Mouse (Mus musculus) forebrain, embryonic 13.5 days (tissue): ENCODE measurements around the gene Rassf9. TPM values are rescaled to one million over a fixed set of nuclear protein-coding genes. Genes with fewer than 3 reads are reported as not detected.

Experiments
- ATAC-seq: fragments of 200-750 bp; cut with Nextera tagmentation; 2 replicates; pipeline ENCODE4 v1.8.0; 2017
- H3K27ac ChIP-seq: fragments of 300-500 bp; sonication (generic); 2 replicates; pipeline ENCODE4 v1.5.1; 2015; ENCODE audit warnings: inconsistent platforms, mild to moderate bottlenecking, moderate library complexity
- H3K27me3 ChIP-seq: fragments of 300-500 bp; sonication (generic); 2 replicates; pipeline ENCODE4 v1.6.1; 2015; ENCODE audit warnings: mild to moderate bottlenecking, inconsistent platforms
- H3K36me3 ChIP-seq: fragments of 300-500 bp; sonication (generic); 2 replicates; pipeline ENCODE4 v1.6.1; 2015; ENCODE audit warnings: mild to moderate bottlenecking, inconsistent platforms; ENCODE audit not compliant: poor library complexity, severe bottlenecking
- H3K4me1 ChIP-seq: fragments of 300-500 bp; sonication (generic); 2 replicates; pipeline ENCODE4 v1.6.1; 2015; ENCODE audit warnings: inconsistent platforms
- H3K4me2 ChIP-seq: fragments of 300-500 bp; sonication (generic); 2 replicates; pipeline ENCODE4 v1.6.1; 2015; ENCODE audit warnings: inconsistent platforms, mild to moderate bottlenecking, moderate library complexity
- H3K4me3 ChIP-seq: fragments of 300-500 bp; sonication (generic); 2 replicates; pipeline ENCODE4 v1.5.1; 2015; ENCODE audit warnings: mild to moderate bottlenecking, inconsistent platforms
- H3K9ac ChIP-seq: fragments of 300-500 bp; sonication (generic); 2 replicates; pipeline ENCODE4 v1.6.1; 2015; ENCODE audit warnings: mild to moderate bottlenecking, inconsistent platforms
- H3K9me3 ChIP-seq: fragments of 300-500 bp; sonication (generic); replicated peaks from 2 replicates; pipeline ENCODE4 v1.6.1; 2016; ENCODE audit warnings: inconsistent platforms
- WGBS: fragments of 180-500 bp; shearing (Covaris S2); methylation state at CpG from one replicate; pipeline ENCODE4 v1.1.7; 2015; 5-methylcytosine and 5-hydroxymethylcytosine counted together
- polyA plus RNA-seq: library from polyadenylated mRNA; unstranded; fragments of >200 nt; fragmentation: Nextera tagmentation; extraction: Ambion mirVana; gene quantifications from 2 replicates; pipeline ENCODE4 v1.2.1, GENCODE M21; 2015

Gene Rassf9
- polyA plus RNA-seq = 1.2 and 1.4 TPM in 2 replicates

GRCm38 (mm10) chr10:102511807-102512461, at the start of gene Rassf9:
Gene Rassf9, plus strand, starts transcription at chr10:102512222.
- H3K27ac ChIP-seq = no peak within 1 kb of the TSS
- no peaks in the 10 kb centered on the region for H3K36me3 ChIP-seq
- 13% methylated on average over 5 of the region's 5 CpGs for WGBS
- ATAC-seq = peak; percentile 83
- H3K4me3 ChIP-seq = no peak within 1 kb of the TSS
- H3K4me2 ChIP-seq = peak within 1 kb of the TSS; percentile 5; the same call in 1 of the 2 replicates
- H3K9ac ChIP-seq = no peak within 1 kb of the TSS
- peaks cover 7% of the 10 kb centered on the region; the same call in 1 of the 2 replicates for H3K4me1 ChIP-seq
- H3K27me3 ChIP-seq = no peaks in the 10 kb centered on the region
- H3K9me3 ChIP-seq = no peaks in the 10 kb centered on the region

DNA sequence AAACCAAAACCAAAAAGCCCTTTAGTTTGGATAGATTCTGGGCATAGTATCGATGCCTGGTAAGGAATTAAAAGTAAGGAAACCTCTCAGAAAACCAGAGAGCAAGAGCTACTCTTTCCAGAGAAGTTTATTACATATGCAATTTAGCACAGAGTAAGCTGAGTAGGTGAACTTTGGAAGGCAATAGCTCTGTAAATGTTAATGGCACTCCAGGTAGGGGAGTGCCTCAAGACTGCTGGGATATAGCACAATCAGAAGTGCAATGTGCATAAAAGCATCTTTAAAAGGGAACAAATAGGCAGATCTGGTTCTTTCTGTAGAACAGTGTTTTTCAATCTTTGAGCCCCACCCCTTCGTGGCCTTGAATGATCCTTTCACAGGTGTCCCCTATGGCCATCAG, 42.6 kb upstream of the Rassf9 start:
- Histone ChIP-seq H3K27me3 (no peaks in the 10 kb centered on the region), H3K9ac (no peak overlapping the region), H3K9me3 (no peaks in the 10 kb centered on the region), H3K36me3 (no peaks in the 10 kb centered on the region), H3K4me2 (no peak overlapping the region), H3K27ac (no peak overlapping the region), H3K4me1 (no peaks in the 10 kb centered on the region), H3K4me3 (no peak overlapping the region)
- WGBS = 88% methylated on average over 2 of the region's 2 CpGs
- no peak for ATAC-seq

DNA sequence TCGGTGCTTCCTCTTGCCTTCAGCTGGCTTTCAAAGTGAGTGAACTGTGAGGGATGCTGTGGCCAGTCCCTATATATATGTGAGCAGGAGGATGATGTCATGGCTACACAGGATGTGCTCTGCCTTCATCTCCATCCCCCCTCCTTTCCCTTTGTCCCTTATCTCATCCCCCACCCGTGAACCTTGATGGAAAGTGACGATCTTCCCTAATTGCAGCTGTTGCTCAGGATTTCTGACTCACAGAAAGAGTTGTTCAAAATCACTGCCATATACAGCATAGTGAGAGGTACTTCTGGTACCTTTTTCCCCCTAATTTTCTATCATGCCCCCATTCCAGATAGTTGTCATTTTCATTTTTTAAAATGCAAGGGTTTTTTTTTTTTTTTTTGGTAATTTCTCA, 21.6 kb upstream of the Rassf9 start, which contains the start of gene Nts:
Nts (minus strand) TSS at position 101 of the 400 bp plus-strand sequence.
- Histone ChIP-seq H3K36me3 (no peaks in the 10 kb centered on the region), H3K9me3 (no peaks in the 10 kb centered on the region), H3K4me3 (no peak within 1 kb of the TSS), H3K4me1 (no peaks in the 10 kb centered on the region), H3K4me2 (no peak within 1 kb of the TSS), H3K27me3 (no peaks in the 10 kb centered on the region), H3K27ac (no peak within 1 kb of the TSS), H3K9ac (no peak within 1 kb of the TSS)
- WGBS = 42% methylated on average over 3 of the region's 3 CpGs
- no peak for ATAC-seq

GRCm38 (mm10) chr10:102491792-102492191, 20.2 kb upstream of the Rassf9 start:
- Histone ChIP-seq H3K36me3 (no peaks in the 10 kb centered on the region), H3K4me2 (no peak overlapping the region), H3K9me3 (no peaks in the 10 kb centered on the region), H3K9ac (no peak overlapping the region), H3K4me1 (no peaks in the 10 kb centered on the region), H3K4me3 (no peak overlapping the region), H3K27me3 (no peaks in the 10 kb centered on the region), H3K27ac (no peak overlapping the region)
- WGBS = 11% methylated on average over 3 of the region's 3 CpGs
- ATAC-seq = 0 out of 2 replicates have a peak, but pooled peaks have one; percentile 30

- H3K36me3 ChIP-seq = no peaks in the 10 kb centered on the region
- H3K9ac ChIP-seq = no peak overlapping the region
- no peak overlapping the region for H3K4me3 ChIP-seq
- 32% methylated on average over 4 of the region's 4 CpGs for WGBS
- no peak overlapping the region for H3K27ac ChIP-seq
- H3K4me1 ChIP-seq = no peaks in the 10 kb centered on the region
- H3K9me3 ChIP-seq = no peaks in the 10 kb centered on the region
- 0 out of 2 replicates have a peak, but pooled peaks have one; percentile 61 for ATAC-seq
- H3K4me2 ChIP-seq = no peak overlapping the region
- no peaks in the 10 kb centered on the region for H3K27me3 ChIP-seq
These were observed 13.3 kb upstream of the Rassf9 start for GRCm38 (mm10) chr10:102498754-102499153.

GRCm38 (mm10) chr10:102507386-102507785, 4.6 kb upstream of the Rassf9 start:
- 67% methylated on average over 4 of the region's 4 CpGs for WGBS
- H3K36me3 ChIP-seq = no peaks in the 10 kb centered on the region
- H3K9ac ChIP-seq = no peak overlapping the region
- no peaks in the 10 kb centered on the region for H3K27me3 ChIP-seq
- H3K27ac ChIP-seq = no peak overlapping the region
- no peaks in the 10 kb centered on the region for H3K9me3 ChIP-seq
- ATAC-seq = no peak
- H3K4me2 ChIP-seq = no peak overlapping the region
- no peak overlapping the region for H3K4me3 ChIP-seq
- H3K4me1 ChIP-seq = peaks cover 11% of the 10 kb centered on the region; the same call in 1 of the 2 replicates

DNA sequence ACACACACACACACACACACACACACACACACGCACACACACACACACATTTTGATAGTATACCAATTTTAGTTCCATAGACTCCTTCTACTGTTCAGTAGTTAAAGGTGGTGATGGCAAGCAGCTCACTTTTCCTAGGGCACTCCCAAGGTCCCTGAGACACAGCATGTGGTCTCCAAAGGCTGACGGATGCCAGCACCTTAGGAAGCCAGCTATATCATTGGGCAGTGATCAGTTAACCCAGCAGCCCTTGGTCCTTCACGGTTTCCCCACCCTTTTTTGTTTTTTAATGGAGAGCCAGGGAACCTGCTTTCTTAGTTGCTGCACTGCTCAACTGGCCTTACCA, 588 bp upstream of the Rassf9 start:
- WGBS = 41% methylated on average over 3 of the region's 3 CpGs
- Histone ChIP-seq H3K4me3 (no peak overlapping the region), H3K9ac (no peak overlapping the region), H3K9me3 (no peaks in the 10 kb centered on the region), H3K27me3 (no peaks in the 10 kb centered on the region), H3K4me2 (0 out of 2 replicates have a peak overlapping the region, but pooled peaks have one; percentile 5), H3K36me3 (no peaks in the 10 kb centered on the region), H3K4me1 (peaks cover 10% of the 10 kb centered on the region; the same call in 1 of the 2 replicates), H3K27ac (no peak overlapping the region)
- ATAC-seq = no peak

- ATAC-seq = no peak
- H3K9me3 ChIP-seq = no peaks in the 10 kb centered on the region
These were observed 2.1 kb downstream of the Rassf9 start for GRCm38 (mm10) chr10:102514159-102514558.

DNA sequence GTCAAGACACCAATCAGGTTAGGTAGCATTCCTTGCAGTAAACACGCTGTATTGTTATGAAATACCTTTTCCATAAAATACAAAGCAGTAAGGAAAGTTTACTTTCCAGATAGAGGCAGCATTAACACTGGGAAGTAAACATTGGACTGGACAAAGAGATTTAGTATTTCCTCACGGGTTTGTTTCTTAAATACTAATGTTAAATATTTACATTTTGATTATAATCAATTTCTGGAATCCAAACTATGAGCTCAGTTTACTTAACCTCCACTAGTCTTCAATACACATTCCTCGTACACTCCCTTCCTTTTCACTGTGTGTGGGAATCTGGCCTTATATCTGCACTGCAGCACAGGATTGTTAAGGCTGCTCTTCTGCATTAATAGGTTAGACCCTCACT, 15.9 kb downstream of the Rassf9 start:
- H3K9ac ChIP-seq = no peak overlapping the region
- no peaks in the 10 kb centered on the region for H3K36me3 ChIP-seq
- H3K27ac ChIP-seq = no peak overlapping the region
- ATAC-seq = no peak
- no peaks in the 10 kb centered on the region for H3K4me1 ChIP-seq
- 82% methylated on average over 3 of the region's 3 CpGs for WGBS
- no peak overlapping the region for H3K4me2 ChIP-seq
- no peaks in the 10 kb centered on the region for H3K27me3 ChIP-seq
- H3K9me3 ChIP-seq = no peaks in the 10 kb centered on the region
- H3K4me3 ChIP-seq = no peak overlapping the region

More at GRCm38 (mm10) chr10:102514159-102514558, 2.1 kb downstream of the Rassf9 start:
- H3K4me1 ChIP-seq = peaks cover 7% of the 10 kb centered on the region; the same call in 1 of the 2 replicates
- H3K27me3 ChIP-seq = no peaks in the 10 kb centered on the region
- WGBS = 27% methylated on average over 1 of the region's 1 CpGs
- no peaks in the 10 kb centered on the region for H3K36me3 ChIP-seq
- no peak overlapping the region for H3K9ac ChIP-seq
- H3K4me2 ChIP-seq = no peak overlapping the region
- no peak overlapping the region for H3K4me3 ChIP-seq
- H3K27ac ChIP-seq = no peak overlapping the region

DNA sequence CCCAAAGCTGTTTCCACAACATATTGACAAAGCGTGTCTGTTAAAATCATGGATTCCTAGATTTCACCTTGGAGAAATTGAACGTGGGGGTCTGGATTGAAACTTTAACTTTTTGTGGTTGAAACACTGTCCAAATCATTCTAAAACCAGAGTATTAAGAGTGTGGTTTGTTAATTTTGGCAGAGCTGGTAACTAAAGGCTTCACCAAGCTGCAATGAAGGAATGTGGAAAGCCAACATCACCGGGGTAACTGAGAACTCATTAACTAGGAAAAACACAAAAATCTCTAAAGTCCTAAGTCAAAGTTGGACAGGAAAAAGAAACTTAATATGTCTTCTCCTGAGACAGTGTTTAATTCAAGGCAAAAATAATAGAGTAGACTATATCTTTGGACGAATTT, 41.9 kb downstream of the Rassf9 start:
- Histone ChIP-seq H3K4me3 (no peak overlapping the region), H3K9ac (no peak overlapping the region), H3K4me1 (no peaks in the 10 kb centered on the region), H3K9me3 (no peaks in the 10 kb centered on the region), H3K36me3 (no peaks in the 10 kb centered on the region), H3K27ac (no peak overlapping the region), H3K4me2 (no peak overlapping the region), H3K27me3 (no peaks in the 10 kb centered on the region)
- ATAC-seq = no peak
- WGBS = 77% methylated on average over 4 of the region's 4 CpGs

DNA sequence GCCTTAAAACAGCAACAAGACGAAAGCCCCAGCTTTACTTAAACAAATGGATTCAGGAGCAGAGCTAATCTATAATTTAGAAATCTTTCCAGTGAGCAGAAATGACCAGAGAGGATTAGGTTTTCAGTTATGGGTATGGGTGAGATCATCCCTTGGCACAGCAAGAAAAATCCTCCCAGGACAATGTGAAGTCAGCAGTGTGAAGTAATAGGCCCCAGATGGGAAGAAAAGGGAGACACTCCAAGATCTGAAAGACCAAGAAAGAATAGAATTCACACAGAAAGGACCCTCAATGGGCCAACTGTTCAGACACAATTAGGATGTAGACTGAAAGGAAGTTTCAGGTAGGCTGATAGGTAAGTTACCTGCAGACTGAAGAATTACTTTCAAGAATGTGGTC, 50.5 kb downstream of the Rassf9 start:
- Histone ChIP-seq H3K4me3 (no peak overlapping the region), H3K27me3 (no peaks in the 10 kb centered on the region), H3K4me1 (0 out of 2 replicates have a peak, but pooled peaks cover 4% of the 10 kb centered on the region), H3K27ac (no peak overlapping the region), H3K36me3 (no peaks in the 10 kb centered on the region), H3K9me3 (no peaks in the 10 kb centered on the region), H3K9ac (no peak overlapping the region), H3K4me2 (no peak overlapping the region)
- 52% methylated on average over 1 of the region's 1 CpGs for WGBS
- no peak for ATAC-seq

GRCm38 (mm10) chr10:102577970-102578369, 65.9 kb downstream of the Rassf9 start:
- no peak overlapping the region for H3K27ac ChIP-seq
- H3K4me2 ChIP-seq = no peak overlapping the region
- H3K4me1 ChIP-seq = no peaks in the 10 kb centered on the region
- 96% methylated on average over 3 of the region's 3 CpGs for WGBS
- H3K36me3 ChIP-seq = no peaks in the 10 kb centered on the region
- ATAC-seq = no peak
- no peak overlapping the region for H3K9ac ChIP-seq
- H3K4me3 ChIP-seq = no peak overlapping the region
- no peaks in the 10 kb centered on the region for H3K27me3 ChIP-seq
- no peaks in the 10 kb centered on the region for H3K9me3 ChIP-seq

GRCm38 (mm10) chr10:102594306-102594705, 82.3 kb downstream of the Rassf9 start:
- 86% methylated on average over 2 of the region's 2 CpGs for WGBS

More at GRCm38 (mm10) chr10:102594306-102594705, 82.3 kb downstream of the Rassf9 start:
- Histone ChIP-seq H3K4me3 (no peak overlapping the region), H3K9ac (no peak overlapping the region), H3K9me3 (no peaks in the 10 kb centered on the region), H3K27ac (no peak overlapping the region), H3K27me3 (no peaks in the 10 kb centered on the region), H3K4me1 (no peaks in the 10 kb centered on the region), H3K36me3 (no peaks in the 10 kb centered on the region), H3K4me2 (no peak overlapping the region)
- peak; percentile 87 for ATAC-seq
